Mouse (Mus musculus): ENCODE measurements at regions not wholly inside any gene's neighbourhood (a gene's known extent, or its start where the extent isn't known, plus 50 kb on each side); places are given as distances from the start of the nearest gene placed in this dataset.
"Not testable (repeated sequence)": the region's sequence is repeated elsewhere in the genome, so short reads cannot be mapped to it uniquely, and the experiment has no call there.

- Histone ChIP-seq H3K4me1 (ENCODE audit: control insufficient read depth, insufficient read depth, low read length) (no peaks in the 10 kb centered on the region), H3K27me3 (ENCODE audit: control insufficient read depth, insufficient read depth, low read length) (no peaks in the 10 kb centered on the region), H3K36me3 (ENCODE audit: control insufficient read depth, insufficient read depth, low read length) (no peaks in the 10 kb centered on the region), H3K4me3 (ENCODE audit: insufficient read depth, low read depth, low read length) (no peak overlapping the region), H3K9ac (ENCODE audit: low read depth, low read length) (no peak overlapping the region), H3K27ac (replicated peaks; ENCODE audit: insufficient read depth, low read depth, low read length) (no peak overlapping the region), H3K79me2 (ENCODE audit: control insufficient read depth, insufficient read depth, low read length) (no peaks in the 10 kb centered on the region)
- TF ChIP-seq CTCF (IDR thresholded peaks at IDR 0.05; ENCODE audit: low read depth, low read length) (no peak), POLR2A (IDR thresholded peaks at IDR 0.05; ENCODE audit: extremely low read depth, insufficient read depth, low read length) (no peak)
- DNase-seq (ENCODE audit: extremely low read depth, low read depth, low spot score): no peak
- 72% methylated on average over 3 of the region's 3 CpGs for WGBS
Measured at GRCm38 (mm10) chr9:52941637-52941983, 262.0 kb upstream of the AI593442 start.

- Histone ChIP-seq H3K4me3 (ENCODE audit: insufficient read depth, low read depth, low read length) (no peak overlapping the region), H3K36me3 (ENCODE audit: control insufficient read depth, insufficient read depth, low read length) (no peaks in the 10 kb centered on the region), H3K4me1 (ENCODE audit: control insufficient read depth, insufficient read depth, low read length) (no peaks in the 10 kb centered on the region), H3K27ac (replicated peaks; ENCODE audit: insufficient read depth, low read depth, low read length) (no peak overlapping the region), H3K9ac (ENCODE audit: low read depth, low read length) (no peak overlapping the region), H3K27me3 (ENCODE audit: control insufficient read depth, insufficient read depth, low read length) (no peaks in the 10 kb centered on the region), H3K79me2 (ENCODE audit: control insufficient read depth, insufficient read depth, low read length) (no peaks in the 10 kb centered on the region)
- DNase-seq (ENCODE audit: extremely low read depth, low read depth, low spot score): no peak
- TF ChIP-seq POLR2A (IDR thresholded peaks at IDR 0.05; ENCODE audit: extremely low read depth, insufficient read depth, low read length) (no peak), CTCF (IDR thresholded peaks at IDR 0.05; ENCODE audit: low read depth, low read length) (no peak)
- 62% methylated on average over 11 of the region's 11 CpGs for WGBS
Measured at GRCm38 (mm10) chr9:52940964-52941636, 261.5 kb upstream of the AI593442 start.

DNA sequence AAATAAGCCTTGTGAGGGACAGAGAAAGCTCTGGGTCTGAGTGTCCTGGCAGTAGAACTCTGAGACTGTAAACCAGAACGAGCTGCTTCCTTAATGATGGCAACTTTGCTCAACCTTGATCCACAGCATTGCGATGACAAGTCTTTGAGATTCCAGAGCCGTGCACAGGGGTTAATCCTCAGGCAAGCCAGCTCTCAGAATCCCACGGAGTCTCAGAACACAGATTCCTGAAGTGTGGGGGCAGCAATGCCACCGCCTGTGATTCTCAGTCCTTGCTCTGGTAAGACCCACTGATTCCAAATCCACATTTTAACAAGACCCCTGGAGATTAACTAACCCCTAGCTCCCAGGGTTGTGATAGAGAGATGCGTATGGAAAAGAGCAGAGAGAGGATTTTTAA, 255.5 kb upstream of the AI593442 start:
- no peak for TF ChIP-seq CTCF (IDR thresholded peaks at IDR 0.05; ENCODE audit: low read depth, low read length)
- TF ChIP-seq POLR2A (IDR thresholded peaks at IDR 0.05; ENCODE audit: extremely low read depth, insufficient read depth, low read length): no peak
- Histone ChIP-seq H3K4me1 (ENCODE audit: control insufficient read depth, insufficient read depth, low read length) (no peaks in the 10 kb centered on the region), H3K36me3 (ENCODE audit: control insufficient read depth, insufficient read depth, low read length) (no peaks in the 10 kb centered on the region), H3K9ac (ENCODE audit: low read depth, low read length) (no peak overlapping the region), H3K27me3 (ENCODE audit: control insufficient read depth, insufficient read depth, low read length) (no peaks in the 10 kb centered on the region), H3K27ac (replicated peaks; ENCODE audit: insufficient read depth, low read depth, low read length) (no peak overlapping the region), H3K4me3 (ENCODE audit: insufficient read depth, low read depth, low read length) (no peak overlapping the region), H3K79me2 (ENCODE audit: control insufficient read depth, insufficient read depth, low read length) (no peaks in the 10 kb centered on the region)
- no peak for DNase-seq (ENCODE audit: extremely low read depth, low read depth, low spot score)
- 65% methylated on average over 6 of the region's 6 CpGs for WGBS

DNA sequence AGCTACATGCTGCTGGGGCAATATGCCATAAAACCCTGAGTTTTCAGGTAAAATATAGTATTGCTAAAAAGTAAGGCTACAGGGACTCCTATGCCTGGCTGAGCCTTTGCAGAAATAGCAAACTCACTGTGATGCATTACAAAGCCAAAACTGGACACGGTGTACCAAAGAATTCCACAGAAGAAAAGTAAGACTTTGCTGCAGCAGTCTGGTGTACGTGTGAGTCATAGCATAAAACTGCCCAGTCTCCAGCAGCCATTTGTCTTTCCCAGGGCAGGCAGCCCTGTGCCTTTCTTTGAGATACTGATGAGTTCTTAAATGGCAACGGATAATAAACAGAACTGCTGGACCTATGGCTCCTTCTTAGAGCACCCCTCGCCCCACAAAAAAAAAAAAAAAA, 237.9 kb upstream of the AI593442 start:
- Histone ChIP-seq H3K27ac (replicated peaks; ENCODE audit: insufficient read depth, low read depth, low read length) (no peak overlapping the region), H3K27me3 (ENCODE audit: control insufficient read depth, insufficient read depth, low read length) (no peaks in the 10 kb centered on the region), H3K79me2 (ENCODE audit: control insufficient read depth, insufficient read depth, low read length) (no peaks in the 10 kb centered on the region), H3K36me3 (ENCODE audit: control insufficient read depth, insufficient read depth, low read length) (no peaks in the 10 kb centered on the region), H3K9ac (ENCODE audit: low read depth, low read length) (no peak overlapping the region), H3K4me1 (ENCODE audit: control insufficient read depth, insufficient read depth, low read length) (no peaks in the 10 kb centered on the region), H3K4me3 (ENCODE audit: insufficient read depth, low read depth, low read length) (no peak overlapping the region)
- 76% methylated on average over 4 of the region's 4 CpGs for WGBS
- no peak for TF ChIP-seq CTCF (IDR thresholded peaks at IDR 0.05; ENCODE audit: low read depth, low read length)
- TF ChIP-seq POLR2A (IDR thresholded peaks at IDR 0.05; ENCODE audit: extremely low read depth, insufficient read depth, low read length): no peak
- no peak for DNase-seq (ENCODE audit: extremely low read depth, low read depth, low spot score)

- not testable (repeated sequence) for H3K27me3 ChIP-seq (ENCODE audit: control insufficient read depth, insufficient read depth, low read length); H3K36me3 ChIP-seq (ENCODE audit: control insufficient read depth, insufficient read depth, low read length); H3K4me3 ChIP-seq (ENCODE audit: insufficient read depth, low read depth, low read length); H3K9ac ChIP-seq (ENCODE audit: low read depth, low read length); H3K4me1 ChIP-seq (ENCODE audit: control insufficient read depth, insufficient read depth, low read length); H3K27ac ChIP-seq (replicated peaks; ENCODE audit: insufficient read depth, low read depth, low read length); DNase-seq (ENCODE audit: extremely low read depth, low read depth, low spot score); H3K79me2 ChIP-seq (ENCODE audit: control insufficient read depth, insufficient read depth, low read length)
- WGBS: no CpG with 5 or more reads among the region's 2 CpGs
Measured at GRCm38 (mm10) chr9:52888653-52889052, 209.1 kb upstream of the AI593442 start.

DNA sequence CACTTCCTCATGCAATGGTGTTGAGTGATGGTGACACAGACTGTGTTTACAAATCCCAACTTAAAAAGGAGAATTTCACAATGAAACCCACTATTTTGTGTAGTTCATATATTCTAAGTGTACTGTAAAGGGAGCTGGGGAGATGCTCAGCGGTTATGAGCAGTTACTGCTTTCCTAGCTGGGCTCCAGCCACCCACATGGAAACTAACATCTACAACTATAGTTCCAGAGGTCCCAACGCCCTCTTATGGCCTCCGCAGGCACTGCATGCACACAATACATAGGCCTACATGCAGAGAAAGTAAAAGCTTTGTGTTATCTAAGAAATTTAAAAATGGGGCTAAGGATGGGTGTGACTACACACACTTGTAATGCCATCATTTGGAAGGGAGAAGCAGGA, 208.4 kb upstream of the AI593442 start:
- not testable (repeated sequence) for H3K36me3 ChIP-seq (ENCODE audit: control insufficient read depth, insufficient read depth, low read length); H3K4me1 ChIP-seq (ENCODE audit: control insufficient read depth, insufficient read depth, low read length); H3K9ac ChIP-seq (ENCODE audit: low read depth, low read length); H3K27ac ChIP-seq (replicated peaks; ENCODE audit: insufficient read depth, low read depth, low read length); H3K4me3 ChIP-seq (ENCODE audit: insufficient read depth, low read depth, low read length); H3K79me2 ChIP-seq (ENCODE audit: control insufficient read depth, insufficient read depth, low read length); H3K27me3 ChIP-seq (ENCODE audit: control insufficient read depth, insufficient read depth, low read length); DNase-seq (ENCODE audit: extremely low read depth, low read depth, low spot score)
- WGBS: no CpG with 5 or more reads among the region's 3 CpGs

Measured in liver, adult 2 months (tissue).